Mouse (Mus musculus) heart, adult 9 months (tissue): ENCODE measurements around the gene Acacb.
A peak's percentile ranks its signal among the peaks of the same experiment; 100 is the strongest.

ENCODE experiments used
- DNase-seq, 2 experiments: peaks; one replicate each; pipeline ENCODE4 v3.0.0; 2022; ENCODE audit warnings: low spot score in 2 of 2

The Acacb gene

DNA sequence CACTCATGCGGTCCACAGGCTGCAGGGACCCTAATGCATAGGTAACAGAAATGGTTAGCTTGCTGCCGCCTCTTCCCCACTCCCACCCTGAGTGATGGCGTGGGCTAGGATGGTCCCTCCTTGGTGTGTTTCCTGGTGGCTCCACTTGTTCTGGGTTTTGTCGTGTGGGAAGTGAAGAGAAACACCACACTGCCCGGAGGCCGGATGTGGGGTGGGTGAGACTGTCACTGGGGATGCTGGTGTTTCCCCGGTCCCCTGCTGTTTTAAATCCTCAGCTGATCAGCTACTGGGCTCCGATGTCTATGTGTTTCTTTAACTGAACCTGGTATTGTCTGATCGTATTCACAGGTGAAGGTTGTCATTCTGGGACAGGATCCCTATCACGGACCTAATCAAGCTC, 10.8 kb upstream of the Acacb start:
- no peak for DNase-seq

DNA sequence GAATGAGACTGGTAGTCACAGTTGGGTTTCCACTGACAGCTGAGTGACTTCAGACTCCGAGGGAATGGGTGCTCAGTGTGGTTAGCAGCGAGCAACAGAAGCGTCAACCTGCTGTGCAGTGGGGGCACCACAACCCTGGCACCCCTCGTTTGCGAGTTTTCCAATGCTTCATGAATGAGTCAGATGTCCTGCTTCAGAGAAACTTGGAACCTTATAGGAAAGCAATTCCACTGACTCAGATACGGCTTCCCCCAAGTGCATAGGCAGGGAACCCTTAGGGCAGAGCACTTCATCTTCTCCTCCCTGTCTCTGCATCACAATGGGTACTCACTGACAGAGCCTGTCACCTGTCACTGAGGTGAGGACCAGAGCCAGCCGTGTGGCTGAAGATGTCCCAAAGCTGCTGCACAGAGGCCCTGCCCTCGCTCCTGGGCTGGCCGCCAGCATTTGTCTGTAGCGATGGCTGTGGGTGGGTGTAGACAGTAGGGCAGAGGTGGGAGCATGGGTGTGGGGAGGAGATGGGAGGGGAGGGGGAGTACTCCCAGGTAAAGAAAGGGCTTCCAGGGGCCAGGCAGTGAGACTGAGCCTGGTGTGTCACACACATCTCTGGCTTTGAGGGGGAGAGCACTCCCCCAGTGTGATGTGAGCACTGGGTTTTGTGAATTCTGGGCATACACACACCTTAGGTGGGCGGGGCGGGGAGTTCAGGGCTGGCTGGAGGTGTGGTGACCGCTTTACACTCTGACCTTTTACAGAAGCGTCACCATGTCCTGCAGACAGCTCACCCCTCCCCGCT, 8.7 kb upstream of the Acacb start:
- no peak for DNase-seq

DNA sequence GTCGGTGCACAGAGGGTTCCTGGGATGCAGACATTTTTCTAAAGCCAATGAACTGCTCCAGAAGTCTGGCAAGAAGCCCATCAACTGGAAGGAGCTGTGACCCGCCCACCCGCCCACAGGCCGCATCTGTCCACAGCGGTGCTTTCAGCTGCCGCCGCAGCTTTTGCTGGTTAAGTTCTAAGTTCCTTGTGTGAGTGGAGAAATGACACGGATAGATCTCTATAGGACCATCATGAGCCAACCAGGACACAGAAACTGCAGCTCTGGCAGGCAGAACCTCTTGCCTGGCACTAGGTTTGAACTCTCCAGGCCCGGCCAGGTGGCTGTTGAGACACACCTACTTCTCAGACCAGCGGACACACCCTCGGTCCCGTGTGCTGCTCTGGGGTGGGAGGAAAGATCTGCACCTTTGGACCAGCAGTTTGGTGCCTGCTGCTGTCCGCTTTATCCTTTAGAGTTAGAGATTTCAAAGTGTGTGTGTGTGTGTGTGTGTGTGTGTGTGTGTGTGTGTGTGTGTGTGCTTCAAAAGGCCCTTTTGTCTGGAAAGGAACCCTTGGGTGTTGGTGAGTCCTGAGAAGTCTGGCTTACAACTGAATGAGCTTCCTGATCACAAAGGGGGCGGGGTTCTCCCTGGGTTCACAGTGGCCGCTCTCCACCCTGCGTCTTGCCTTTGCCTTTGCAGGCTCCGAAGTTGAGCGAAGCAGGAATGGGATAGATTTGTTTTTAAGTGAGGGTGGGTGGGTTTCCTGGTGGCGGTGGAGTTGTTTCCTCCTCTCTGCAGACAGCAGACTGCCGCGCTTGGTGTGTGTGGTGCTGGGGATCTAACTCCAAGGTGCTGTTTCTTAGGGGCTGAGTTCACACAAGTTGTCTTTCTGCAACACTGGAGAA, 7.8 kb upstream of the Acacb start:
- peak in 1 of 2 experiments; percentile 49 for DNase-seq

DNA sequence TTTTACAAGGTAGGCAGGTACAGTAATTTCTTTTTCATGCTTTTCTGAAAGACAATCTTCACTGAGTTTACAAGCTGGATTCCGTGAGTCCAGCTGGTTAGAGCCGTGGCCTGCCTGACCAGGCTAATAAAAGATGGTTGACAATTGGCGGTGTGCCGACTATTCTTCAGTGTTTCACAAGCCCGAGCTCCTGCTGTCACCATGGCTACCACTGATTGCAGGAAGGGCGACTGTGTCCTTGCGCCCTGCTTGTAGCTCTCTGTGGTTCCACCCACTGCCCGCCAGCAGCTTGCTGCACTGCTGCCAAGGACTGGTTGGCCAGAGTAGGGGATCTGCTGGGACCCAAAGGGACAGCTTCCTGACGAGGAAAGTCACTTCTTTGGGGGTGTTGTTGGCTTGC, 7.2 kb upstream of the Acacb start:
- peak; percentile 93 to 94 for DNase-seq

DNA sequence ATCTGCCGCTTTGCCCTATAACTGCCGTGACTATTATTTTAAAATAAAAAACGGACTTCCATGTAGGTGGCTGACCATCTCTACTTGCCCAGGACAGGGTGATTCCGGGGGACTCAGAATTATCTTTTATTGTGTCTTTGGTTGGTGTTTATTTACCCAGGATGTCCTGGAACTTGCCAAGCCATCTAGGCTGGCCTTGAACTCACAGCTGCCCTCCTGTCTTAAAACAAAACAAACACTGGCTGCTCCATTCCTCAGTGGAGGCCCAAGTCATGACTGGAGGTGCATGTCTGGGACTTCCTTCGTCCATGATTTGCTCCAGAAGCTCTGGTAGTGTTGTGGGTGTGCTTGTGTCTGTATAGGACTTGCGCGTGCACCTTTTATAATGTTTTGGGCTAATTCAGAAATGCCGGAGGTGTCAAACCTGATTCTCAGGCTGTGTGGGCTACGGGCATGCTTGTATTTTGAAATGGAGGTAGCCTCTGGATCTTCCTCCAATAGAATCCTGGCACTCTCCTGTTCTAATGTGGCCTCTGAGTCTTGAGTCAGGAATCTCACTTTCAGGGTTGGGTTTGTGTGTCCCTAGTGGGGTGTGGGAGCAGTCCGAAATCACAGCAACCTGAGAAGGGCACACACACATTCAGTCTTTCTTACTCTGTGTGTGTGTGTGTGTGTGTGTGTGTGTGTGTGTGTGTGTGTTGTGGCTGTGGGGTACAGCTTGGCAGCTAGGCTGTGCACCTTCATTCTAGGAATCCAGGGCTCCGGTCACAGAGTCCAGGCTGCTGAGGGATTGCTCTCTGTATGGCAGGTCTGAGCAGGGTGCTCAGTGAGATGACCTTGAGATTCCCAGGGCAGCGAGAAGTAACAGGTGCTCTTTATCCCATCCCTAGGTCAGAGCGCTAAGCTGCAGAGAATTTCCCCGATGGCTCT, 973 bp downstream of the Acacb start:
- no peak for DNase-seq

DNA sequence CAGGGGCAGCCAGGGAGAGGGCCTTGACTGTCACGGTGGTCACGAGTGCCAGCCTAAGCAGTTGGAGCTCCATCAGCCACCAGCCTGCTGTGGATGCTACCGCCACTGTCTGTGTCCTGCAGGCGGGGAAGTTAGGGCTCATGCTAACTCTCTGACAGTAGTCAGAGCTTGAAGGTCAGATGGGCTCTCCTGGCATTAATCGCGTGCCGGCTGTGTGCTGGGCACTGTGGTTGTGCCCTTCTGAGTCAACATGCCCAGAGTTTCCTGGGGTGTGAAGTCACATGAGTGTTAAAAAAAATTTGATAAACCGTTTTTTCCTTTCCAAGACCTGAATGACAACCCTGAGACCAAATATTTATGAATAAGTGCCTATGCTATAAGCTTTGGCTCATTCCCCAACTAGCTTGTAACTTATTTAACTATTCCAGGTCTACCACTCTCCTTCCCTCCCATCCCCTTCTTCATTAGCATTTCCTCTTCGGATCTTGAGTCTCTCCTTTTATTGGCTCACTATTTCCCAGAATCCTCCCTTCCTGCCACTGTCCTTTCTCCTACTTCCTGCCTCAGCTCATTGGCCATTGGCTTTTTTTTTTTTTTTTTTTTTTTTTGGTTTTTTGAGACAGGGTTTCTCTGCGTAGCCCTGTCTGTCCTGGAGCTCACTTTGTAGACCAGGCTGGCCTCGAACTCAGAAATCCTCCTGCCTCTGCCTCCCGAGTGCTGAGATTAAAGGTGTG, 6.2 kb downstream of the Acacb start:
- no peak for DNase-seq

DNA sequence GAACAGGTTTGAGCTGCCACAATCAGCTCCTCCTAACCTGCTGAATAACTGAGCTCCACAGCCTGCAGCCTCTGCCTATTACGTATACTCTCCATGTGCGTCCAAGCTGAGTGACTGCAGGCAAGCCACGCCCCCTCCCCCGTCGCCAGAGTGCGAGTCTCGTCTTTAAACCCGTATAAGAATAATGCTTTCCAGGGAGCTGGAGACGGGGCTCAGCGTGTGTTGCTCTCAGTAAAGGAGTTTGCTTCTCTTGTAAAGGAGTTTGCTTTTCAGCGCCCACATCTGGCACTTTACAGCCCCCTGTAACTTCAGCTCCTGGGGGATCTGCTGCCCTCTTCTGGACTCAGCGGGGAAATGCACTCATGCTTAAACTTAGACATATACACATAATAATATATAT, 7.2 kb downstream of the Acacb start:
- DNase-seq = no peak

DNA sequence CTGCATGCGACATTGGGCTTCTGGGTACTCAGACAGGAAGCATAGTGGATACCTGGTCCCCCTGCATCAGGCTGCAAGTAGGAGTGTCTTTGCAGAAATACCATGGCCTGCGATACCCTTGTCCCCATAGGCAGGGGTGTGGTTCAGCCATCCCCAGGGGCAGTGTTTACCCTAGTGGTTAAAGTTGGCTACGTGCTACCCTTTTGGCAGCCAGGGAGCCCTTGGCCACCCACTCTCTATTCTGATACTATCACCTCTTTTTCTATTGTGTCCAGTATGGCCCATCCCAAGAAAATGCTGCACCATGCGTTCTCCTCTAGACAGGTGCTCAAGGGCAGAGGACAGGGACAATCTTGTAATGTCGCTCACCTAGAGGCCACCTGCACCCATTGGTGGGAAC, 8.4 kb downstream of the Acacb start:
- DNase-seq = no peak

DNA sequence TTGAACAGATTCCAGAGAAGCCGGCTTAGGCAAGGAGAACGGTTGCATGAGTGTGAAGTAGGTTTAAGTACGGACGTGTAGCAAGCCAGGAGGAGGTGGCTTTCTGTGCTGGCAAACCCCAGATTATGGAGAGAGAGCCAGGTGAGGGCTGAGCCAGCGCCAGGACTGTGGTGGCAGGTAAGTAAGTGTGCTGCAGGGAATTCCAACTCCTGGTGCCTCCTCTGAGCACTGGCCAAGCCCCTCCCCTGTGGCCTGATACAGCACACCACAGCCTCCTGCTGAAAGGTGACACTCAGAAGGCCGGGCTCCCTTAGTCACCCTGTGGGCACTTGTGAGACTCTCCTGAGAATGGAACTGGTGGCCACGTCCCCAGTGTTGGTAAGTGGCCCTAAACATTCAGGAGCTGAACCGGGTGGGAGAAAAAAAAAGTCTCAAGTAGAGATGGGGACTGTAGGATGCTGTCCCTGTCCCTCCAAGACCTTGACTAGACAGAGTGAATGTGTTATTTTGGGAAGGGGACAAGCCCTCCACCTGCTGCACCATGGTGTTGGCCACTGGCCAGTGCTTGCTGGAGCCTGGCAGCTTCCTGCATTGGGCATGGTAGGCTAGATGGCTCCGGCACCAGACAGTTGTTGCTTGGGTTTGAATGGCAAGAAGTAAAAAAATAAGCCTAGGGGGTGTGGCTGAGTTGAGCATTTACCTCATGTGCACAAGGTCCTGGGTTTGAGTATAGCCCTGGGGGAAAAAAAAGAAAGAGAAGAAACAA, 9.0 kb downstream of the Acacb start:
- DNase-seq = peak in 1 of 2 experiments; percentile 56

DNA sequence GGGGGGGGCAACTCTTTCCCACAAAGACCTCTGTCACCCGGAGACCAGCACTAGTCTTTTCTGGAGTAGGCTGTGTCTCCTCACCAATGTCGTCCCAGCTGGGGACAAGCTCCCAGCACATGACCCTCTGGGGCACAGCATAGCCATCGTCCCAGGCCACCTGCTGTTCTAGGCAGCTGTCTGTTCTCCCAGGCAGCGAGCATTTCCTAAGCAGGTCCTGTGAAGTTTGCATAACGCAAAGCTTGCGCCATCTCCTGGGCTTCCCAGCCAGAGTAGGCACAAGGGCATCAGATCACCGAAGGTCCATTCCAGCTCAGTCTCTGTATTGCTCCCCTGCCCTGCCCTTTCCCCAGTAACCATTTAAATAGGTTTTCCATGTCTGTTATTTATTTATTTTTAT, 10.9 kb downstream of the Acacb start:
- DNase-seq = no peak

DNA sequence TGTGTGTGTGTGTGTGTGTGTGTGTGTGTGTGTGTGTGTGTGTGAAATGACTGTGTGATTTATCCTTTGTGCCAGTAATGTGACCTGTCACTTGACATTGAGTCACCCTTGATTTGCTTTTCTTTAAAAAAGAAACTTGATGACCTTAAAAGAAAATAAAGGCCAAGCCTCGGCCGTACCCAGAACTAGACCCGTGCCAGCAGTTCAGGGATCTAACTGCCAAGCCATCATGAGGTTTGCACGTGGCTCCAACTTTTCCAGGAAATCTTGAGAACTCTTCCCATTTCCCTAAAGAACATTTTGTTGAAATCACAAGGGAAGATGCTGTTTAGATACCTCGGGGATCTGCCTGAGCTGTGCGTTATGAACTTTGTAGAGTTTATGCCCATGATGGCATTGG, 15.1 kb downstream of the Acacb start:
- DNase-seq = no peak

DNA sequence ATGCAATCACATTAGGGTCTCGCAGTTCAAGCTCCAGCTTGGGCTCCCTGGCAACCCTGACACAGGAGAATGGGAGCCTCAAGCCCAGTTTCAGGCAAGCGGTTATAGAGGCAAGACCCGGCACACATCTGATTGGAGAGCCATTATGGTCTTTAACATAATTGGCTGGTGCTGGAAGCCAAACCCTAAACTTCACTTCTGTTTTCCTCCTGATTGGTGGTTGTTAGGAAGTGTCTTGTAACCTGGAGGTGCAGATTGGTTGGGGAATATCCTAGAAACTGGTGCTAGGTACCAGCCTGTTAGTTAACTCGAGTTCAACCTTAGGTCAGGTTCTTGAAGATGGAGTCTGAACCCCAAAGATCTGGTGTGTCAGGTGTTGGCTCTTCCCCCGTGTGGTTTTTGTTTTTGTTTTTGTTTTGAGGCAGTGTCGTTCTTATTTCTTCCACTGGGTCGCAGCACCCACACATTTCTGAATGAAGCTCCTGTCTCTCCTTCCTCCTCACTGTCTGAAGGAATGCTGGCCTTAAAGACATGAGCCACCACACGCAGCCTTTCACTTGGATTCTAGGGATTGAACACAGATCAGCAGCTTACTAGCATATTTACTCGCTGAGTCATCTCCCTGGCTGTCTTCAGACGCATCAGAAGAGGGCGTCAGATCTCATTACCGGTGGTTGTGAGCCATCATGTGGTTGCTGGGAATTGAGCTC, 15.9 kb downstream of the Acacb start:
- DNase-seq = no peak

DNA sequence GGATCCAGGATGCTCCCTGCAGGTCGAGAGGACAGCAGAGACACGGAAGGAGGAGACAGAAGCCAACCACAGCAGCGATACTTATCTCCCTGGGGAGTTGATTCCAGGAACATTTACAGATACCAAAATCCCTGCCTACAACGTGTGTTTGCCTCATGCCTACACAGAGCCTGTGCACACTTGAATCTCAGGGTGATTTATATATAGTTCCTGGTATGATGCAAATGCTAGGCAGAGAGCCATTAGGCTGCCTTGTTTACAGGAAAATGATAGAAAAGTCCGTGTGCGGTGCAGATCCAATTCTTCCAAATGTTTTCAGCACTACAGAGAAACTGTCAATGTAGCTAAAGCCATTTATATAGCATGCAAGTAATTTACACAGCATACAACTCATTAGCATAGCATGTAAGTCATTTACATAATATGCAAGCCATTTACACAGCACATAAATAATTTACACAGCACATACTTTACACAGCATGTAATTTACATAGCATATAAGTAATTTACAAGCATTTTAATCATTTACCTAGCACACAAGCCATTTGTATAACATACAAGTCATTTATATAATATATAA, 16.9 kb downstream of the Acacb start:
- DNase-seq = no peak

DNA sequence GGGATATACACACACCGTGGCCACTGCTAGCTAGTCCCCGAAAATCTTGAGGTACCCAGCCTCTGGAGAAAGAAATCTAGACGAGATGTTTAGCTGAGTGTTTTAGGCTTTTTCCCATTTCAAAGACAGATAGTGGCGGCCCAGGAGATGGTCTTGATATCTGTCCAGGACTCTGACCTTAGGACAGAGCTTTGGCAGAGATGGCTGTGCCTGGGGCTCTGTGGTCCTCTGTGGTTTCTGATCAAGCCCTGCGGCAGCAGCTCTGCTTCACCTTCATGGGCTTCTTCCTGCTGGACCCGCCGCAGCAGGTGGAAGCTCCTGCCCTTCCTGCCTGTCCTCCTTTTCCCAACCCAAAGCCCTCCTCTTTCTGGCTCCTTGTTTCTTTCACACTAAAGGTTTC, 24.0 kb downstream of the Acacb start:
- DNase-seq = no peak

DNA sequence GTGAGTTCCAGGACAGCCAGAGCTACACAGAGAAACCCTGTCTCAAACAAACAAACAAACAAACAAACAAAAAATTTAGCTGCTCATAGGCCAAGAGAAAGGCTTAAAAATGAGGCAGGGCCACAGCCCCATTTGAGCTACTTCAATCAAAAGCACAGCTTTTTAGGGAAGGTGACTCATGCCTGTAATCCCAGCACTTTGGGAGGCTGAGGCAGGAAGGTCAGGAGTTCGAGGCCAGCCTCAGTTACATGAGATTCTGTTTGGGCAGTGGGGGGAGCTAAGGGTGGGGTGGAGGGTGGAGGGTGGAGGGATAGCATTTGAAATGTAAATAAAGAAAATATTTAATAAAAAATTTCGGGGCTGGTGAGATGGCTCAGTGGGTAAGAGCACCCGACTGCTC, 26.6 kb downstream of the Acacb start:
- no peak for DNase-seq

DNA sequence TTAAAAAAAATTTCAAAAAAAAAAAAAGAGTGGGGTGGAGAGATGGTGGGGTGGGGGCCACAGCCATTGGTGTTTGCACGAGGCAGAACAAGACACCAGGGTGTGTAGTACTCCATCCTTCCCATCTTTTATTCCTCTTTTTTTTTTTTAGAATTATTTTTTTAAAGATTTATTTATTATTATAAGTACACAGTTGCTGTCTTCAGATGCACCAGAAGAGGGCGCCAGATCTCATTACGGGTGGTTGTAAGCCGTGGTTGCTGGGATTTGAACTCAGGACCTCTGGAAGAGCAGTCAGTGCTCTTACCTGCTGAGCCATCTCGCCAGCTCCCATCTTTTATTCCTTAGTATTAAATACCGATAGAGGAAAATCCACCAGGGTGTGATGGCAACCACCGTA, 27.1 kb downstream of the Acacb start:
- no peak for DNase-seq

DNA sequence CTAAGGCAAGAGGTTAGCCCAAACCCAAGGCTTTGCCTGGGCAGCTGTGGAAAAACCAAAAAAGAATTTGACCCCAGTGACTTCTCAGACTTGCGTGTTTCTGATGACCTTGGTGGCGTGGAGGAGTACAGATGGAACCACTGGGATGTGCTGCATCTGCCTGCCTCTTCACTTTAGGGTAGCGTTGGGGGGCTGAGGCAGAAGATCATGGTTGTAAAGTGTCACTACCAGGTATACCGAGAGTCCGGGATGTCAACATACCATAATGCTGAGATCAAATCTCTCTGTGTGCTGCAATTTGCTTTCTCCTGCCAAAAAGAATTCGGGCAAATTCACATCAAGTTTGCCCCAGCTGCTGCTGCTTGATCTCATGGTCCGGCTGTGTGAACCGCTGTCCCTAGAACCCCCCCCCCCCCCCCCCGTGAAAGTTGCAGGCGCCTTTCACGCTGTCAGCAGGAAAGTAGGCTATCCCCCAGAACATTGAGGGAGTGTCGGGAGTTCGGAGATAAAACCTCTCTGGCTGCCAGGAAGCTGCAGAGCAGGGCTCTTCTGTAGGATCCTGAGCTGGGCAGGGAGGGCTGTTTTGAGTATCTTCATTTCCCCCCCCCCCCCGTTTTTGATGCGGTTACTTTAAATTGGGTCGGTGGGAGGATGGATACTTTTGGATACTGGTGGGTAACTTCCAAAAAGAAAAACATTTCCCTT, 27.7 kb downstream of the Acacb start:
- no peak for DNase-seq

DNA sequence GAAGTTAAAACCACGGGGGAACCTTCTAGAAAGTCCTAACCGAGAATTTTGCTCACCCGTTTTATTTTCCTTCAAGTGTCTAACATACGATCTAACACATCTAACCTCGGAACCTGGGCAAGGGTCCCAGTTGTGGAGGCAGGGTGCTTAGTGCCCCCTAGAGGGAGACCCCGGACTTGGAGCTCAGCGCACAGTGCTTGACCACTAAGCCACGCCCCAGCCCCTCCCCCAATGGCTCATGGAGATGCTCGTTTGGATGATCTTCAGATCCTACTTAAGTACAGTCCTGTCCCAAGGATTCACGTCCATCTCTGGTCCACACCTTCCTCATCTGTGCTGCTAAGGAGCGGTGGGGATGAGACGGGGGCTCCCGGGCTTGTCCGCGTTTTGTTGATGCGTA, 28.3 kb downstream of the Acacb start:
- peak in 1 of 2 experiments; percentile 49 for DNase-seq
